ENCODE assay signal across 14 mouse cellular contexts in genomic region chr6:51630184-51630583, GRCm38 (mm10).
"Had no signal": no experiment of that assay in that cellular context is flagged by ENCODE, and none has a peak within 500 bp of the region (broad histone marks: within the 10 kb centered on the region; RNA-seq: fewer than 3 reads in every experiment).

No protein-coding gene starts in this region.

- H3K4me3 ChIP-seq: left cerebral cortex, adult 2 months; limb, embryonic 10.5 days; megakaryocyte, embryonic 14.5 days; midbrain, embryonic 15.5 days; neural tube, embryonic 12.5 days had no signal

- H3K9me3 ChIP-seq: limb, embryonic 10.5 days; megakaryocyte, embryonic 14.5 days; midbrain, embryonic 15.5 days; neural tube, embryonic 12.5 days had no signal

- H3K27me3 ChIP-seq: midbrain, embryonic 15.5 days; neural tube, embryonic 12.5 days had no signal

- DNase-seq: kidney, adult 8-10 months; kidney, postnatal 36 days; right cerebral cortex, postnatal 4 days; spleen, adult 18-20 months; thymus, adult 18-20 months; thymus, postnatal 14 days had no signal

- H3K4me1 ChIP-seq: neural tube, embryonic 12.5 days had no signal

- H3K27ac ChIP-seq: kidney, postnatal 0 days; left cerebral cortex, adult 2 months; limb, embryonic 10.5 days; liver, embryonic 14.5 days; macrophage; midbrain, embryonic 15.5 days; neural tube, embryonic 12.5 days had no signal

- H3K36me3 ChIP-seq: limb, embryonic 10.5 days; midbrain, embryonic 15.5 days; neural tube, embryonic 12.5 days had no signal
